Mouse (Mus musculus): Measurements from ENCODE around the gene Med22. TPM values are rescaled to one million over a fixed set of nuclear protein-coding genes. Genes with fewer than 3 reads are reported as not detected.

Gene Med22
- total RNA-seq, 2 experiments from 2014 or later = 14.4 to 17.2 TPM

DNA sequence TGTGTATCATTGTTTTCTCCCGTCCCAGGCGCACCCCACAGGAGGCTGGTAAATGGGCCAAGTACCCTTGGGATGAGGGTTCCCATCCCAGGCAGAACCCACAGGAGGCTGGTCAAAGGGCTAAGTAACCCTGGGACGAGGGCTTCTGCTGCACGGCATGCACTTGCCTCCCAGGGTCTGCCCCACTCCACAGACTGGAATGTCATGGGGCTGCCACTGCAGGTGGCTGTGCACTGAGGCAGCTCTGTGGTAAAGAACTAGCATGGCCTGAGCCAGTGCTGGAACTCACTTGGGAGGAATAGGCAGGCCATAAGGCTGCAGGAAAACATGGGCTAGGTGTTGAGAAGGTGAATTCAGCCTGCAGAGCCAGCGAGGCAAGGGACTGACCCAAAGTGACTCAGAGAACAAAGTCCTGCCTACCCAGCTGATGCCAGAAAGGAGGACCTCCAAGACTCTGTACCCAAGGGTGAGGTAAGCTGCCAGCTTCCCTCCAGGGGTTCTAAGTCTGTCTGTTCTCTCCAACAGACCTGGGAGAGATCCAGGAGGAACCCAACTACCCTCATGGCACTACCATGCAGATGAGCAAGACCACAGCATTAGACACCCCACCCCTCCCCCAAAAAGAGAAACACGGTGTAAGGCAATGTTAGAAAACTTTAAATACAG, 9.8 kb upstream of the Med22 start:
- no peak for DNase-seq
- intact Hi-C loops (cut with DNase I) = no loop called here

DNA sequence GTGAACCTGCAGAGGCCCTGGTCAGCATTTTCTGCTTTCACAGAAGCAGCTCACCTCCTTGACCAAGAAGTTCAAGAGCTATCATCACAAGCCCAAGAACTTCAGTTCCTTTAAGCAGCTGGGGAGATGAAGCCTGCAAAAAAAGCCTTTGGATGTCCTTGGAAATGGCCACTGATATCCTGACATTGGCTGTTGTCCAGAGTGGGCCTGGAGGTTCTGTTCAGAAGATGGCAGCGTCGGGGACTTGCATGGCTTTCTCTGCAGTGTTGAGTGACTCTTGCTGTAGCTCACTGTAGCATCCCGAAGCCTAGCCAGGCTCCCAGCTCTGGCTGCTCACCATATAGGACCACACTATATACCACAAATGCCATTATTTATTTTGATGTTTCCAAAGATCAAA, 9.2 kb upstream of the Med22 start:
- intact Hi-C loops (cut with DNase I) = no loop called here

DNA sequence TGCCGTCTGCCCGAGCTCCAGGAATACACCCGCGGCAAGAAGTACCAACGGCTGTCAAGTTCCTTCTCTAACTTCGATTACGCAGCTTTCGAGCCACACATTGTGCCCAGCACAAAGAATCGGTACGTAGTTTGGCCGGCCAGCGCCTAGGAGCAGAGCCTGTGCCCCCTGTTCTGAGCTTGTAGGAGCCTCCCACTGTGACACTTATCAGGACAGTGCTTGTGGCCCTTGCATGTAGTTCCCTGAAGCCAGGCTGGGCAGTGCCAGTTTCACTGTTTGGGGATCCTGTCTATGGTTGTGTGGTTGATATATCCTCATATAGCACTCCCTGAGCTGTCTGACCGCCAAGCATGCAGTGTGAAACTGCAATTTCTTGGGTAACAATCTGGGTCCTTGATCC, 6.3 kb upstream of the Med22 start:
- DNase-seq = no peak
- intact Hi-C loops (cut with DNase I) = no loop called here

More for the DNA sequence above, 9.2 kb upstream of the Med22 start:
- DNase-seq = no peak

DNA sequence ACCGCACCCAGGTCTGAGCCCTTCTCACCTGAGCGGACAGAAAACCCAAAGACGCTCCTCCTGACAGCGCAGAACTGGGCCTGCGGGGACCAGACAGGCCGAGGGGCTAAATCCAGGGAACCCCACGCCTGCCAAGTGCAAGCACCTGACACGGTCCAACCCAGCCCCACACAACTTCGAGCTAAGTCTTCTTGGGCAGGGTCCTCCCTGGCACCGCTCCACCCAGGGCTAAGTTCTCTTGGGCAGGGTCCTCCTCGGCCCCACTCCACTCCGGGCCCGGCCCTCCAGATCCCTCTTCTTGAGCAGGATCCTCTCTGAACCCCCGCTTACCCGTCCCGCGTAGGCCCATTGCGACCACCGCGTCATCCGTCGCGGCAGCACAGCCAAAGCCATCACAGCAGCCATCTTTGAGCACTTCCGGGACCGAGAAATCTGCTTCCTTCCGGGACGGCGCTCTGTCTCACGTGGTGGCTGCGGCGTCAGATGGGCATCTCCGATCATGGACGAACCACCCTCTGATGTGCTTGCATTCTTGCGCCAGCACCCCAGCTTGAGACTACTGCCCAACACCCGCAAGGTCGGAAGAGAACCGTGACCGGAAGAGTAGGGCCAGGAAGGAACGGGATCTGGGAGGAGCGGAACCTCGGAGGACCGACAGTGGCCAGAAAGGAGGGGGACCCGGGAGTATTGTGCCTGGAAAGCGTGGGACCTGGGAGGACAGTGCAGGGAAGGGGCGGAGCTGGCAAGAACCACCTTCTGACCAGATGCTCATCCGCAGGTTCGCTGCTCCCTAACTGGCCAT, 5.7 kb upstream of the Med22 start, which contains the start of the genes Surf2 and Surf1:
TSS of gene Surf2 (plus strand) at position 441 of the 802 bp plus-strand sequence.
TSS of gene Surf1 (minus strand) at position 604 of the 802 bp plus-strand sequence.
- intact Hi-C loops (cut with DNase I) = no loop called here
- peak; percentile 61 to 73 for DNase-seq

DNA sequence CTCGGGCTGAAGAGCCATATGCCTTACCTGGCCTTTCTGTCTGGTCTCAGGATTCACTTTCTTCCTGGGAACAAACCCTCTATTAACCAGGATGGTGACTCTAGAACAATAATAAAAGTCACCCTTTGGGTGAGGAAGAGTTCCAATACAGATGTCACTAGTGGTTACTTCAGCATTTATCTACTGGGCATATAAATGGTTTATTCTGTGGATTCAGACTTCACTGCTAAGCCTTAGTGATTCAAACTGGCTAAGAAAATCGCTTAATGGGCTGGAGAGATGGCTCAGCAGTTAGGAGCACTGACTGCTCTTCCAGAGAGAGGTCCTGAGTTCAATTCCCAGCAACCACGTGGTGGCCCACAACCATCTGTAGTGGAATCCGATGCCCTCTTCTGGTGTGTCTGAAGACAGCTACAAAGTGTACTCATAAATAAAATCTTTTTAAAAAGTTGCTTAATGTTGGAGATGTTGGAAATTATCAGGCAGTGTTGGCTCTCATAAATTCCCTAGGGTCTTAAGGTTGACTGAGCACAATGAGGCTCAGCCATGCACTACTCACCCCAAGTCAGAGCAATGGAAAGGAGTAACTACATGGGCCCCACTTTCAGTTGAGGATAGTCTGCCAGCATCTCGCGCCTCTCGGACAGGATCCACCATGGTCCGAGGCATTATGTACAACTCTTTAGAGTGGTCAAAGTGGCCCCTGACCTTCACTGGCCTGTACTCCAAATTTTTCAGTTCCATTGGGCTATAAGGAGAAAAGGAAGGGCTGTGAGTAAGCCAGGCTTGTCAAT, 3.9 kb upstream of the Med22 start:
- DNase-seq = peak in 1 of 2 experiments; percentile 1
- intact Hi-C loops (cut with DNase I) = no loop called here

DNA sequence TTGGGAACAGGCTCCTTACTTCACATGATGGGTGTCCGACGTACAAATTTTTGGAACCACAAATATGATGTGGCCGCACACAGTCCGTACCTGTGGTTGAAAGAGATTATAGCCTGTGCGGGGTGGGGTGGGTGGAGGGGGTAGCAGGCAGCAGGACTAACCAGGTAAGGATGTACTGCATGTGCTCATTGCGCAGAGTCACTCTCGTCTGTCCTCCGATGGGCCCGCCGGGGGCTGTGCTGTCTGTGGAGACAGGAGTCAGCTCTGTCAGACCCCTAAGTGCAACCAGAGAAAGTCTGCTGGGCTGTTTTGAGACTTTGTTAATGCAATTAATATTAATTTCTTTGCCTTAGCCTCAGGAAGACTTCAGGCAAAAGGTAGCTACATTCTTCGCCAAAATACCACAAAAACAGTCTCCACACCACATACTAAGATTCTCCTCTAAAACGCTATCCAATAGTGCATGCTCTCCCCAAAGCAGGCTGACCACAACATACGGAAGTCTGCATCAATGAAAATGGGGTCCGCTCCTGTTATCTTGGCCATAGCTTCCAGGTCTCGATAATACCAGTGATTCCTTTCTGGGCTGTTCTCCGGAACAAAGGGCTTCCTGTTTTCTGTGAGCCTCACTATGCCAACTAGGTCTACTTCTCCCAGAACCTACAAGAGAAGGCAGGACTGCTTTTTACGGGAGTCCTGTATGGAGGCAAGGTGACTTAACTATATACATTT, 3.1 kb upstream of the Med22 start:
- no peak for DNase-seq
- intact Hi-C loops (cut with DNase I) = no loop called here

DNA sequence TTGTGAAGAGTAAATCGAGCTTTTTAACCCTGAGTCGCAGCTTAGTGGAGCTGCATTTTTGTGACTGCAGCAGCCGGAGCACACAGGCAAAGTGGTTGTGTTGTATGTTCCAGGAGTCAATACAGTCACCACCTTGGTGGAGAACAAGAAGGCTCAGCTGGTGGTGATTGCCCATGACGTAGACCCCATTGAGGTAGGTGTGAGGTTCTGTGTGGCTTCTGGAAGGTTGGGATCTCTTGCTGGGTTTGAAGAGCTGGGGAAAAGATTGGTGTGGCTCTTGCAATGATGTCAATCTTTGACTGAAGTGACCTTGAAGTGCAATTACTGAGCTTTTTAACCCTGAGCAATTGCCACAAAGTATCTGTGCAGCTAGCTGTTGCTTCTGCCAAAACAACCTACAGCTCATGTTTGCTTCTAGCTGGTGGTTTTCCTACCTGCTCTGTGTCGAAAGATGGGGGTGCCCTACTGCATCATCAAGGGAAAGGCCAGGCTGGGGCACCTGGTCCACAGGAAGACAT, 1.8 kb upstream of the Med22 start:
- DNase-seq = no peak
- intact Hi-C loops (cut with DNase I) = no loop called here

DNA sequence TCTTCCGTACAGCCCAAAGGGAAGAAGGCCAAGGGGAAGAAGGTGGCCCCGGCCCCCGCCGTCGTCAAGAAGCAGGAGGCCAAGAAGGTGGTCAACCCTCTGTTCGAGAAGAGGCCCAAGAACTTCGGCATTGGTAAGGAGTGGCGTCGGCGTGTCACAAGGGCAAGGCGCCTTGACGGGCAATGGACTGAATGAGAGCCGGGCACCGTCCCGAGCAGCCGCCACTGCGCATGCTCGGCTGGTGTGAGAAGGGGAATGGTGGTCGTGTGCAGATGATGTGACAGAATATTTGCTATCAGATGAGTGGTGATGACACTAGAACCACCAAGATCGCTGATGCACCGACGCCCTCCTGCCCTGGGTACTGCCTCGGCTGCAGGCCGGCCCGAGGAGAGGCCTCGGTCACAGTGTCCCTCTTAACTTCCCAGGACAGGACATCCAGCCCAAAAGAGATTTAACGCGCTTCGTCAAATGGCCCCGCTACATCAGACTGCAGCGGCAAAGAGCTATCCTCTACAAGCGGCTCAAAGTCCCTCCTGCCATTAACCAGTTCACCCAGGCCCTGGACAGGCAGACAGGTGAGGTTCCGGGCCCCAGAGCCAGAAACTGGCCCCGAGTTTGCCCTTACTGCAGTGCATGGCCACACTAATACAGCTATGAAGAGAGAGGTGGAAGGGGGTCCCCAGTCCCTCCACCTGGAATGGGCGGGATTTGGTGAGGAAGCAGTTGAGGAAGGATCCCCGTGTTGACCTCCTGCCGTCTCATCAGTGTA, 703 bp upstream of the Med22 start:
- intact Hi-C loops (cut with DNase I) = no loop called here

DNA sequence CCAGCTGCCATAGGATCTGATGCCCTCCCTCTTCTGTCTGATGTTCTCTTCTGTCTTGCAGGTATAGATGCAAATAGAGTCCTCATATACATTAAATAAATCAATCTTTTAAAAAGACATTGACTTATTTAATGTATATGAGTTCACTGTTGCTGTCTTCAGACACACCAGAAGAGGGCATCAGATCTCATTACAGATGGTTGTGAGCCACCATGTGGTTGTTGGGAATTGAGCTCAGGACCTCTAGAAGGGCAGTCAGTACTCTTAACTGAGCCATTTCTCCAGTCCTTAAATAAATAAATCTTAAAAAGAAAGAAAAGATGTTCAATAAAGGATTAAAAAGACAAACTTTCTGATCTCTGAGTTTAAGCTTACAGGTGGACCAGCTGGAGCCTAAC, 1.1 kb downstream of the Med22 start:
- intact Hi-C loops (cut with DNase I) = loop anchor here (10.0 kb wide), 1 partner anchor 265 kb away; no protein-coding TSS in a partner anchor
- no peak for DNase-seq

More for the DNA sequence above, 703 bp upstream of the Med22 start:
- DNase-seq = no peak

DNA sequence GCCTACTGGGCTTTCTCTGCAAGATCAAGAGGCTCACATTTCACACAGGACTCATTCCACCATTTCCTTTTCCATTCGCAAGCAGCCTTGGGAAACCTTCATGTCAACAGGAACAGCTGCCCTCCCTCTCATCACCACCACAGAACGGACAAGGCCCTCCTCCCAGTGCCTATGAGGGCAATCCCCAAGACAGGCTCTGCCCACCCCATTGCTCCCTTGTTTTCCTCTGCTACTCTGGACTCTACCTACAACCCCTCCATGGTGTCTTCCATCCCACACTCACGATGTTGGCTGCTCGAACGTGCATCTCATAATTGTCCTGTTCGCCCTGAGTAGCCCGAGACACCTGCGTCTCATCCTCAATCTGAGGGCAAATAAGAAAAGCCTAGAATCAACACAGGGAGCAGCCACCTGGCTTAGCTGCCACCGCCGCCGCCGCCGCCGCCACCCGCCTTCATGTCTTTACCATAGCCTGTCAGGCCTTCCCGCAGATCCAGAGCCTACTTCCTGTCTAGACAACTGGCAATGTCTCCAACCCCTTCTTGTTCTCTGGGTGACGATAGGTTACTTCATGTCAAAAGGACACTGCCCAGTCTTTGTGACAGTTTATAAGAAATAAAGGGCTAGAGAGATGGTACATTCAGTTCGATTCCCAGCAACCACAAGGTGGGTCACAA, 1.6 kb downstream of the Med22 start:
- intact Hi-C loops (cut with DNase I) = loop anchor here (10.0 kb wide), 1 partner anchor 264 kb away; no protein-coding TSS in a partner anchor

DNA sequence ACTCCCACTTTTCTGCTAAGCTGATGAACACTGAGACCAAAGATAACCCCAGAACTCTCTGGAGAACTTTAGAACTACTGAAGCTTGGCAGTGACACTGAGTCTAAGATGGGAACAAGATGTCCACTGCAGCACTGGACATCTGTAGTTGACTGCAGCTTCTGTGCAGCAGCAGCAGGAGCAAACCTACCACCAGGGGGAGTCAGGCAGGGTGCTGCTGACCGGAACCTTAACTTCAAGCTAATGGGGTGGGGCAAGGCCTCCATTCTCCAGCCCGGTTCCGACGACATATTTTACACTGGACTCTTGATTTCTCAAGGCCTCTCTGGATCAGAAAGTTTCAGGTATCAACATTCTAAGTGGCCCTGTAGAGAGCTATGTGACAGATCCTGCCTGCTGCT, 3.4 kb downstream of the Med22 start:
- intact Hi-C loops (cut with DNase I) = loop anchor here (10.0 kb wide), 1 partner anchor 262 kb away; no protein-coding TSS in a partner anchor
- DNase-seq = peak in 1 of 2 experiments; percentile 30

More for the DNA sequence above, 1.6 kb downstream of the Med22 start:
- DNase-seq = no peak

DNA sequence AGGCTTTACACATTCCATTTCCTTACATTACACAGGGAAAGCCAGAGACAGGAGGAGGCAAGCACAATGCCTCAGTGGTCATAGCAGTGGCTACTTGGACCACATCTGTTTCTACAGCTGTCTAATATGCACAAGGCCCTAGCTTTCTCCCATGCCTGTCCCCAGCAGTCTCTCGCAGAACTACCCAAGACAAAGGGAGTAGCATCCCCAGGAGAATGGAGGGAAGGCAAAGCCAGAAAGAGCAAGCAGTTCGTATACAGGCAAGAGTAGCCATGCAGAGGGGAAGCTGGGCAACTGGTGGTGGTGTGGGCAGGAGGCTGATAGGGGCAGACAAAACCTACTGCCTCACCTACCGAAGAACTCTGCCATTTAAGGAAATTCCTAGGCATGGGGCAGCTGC, 4.0 kb downstream of the Med22 start:
- intact Hi-C loops (cut with DNase I) = loop anchor here (10.0 kb wide), 1 partner anchor 262 kb away; no protein-coding TSS in a partner anchor
- no peak for DNase-seq

DNA sequence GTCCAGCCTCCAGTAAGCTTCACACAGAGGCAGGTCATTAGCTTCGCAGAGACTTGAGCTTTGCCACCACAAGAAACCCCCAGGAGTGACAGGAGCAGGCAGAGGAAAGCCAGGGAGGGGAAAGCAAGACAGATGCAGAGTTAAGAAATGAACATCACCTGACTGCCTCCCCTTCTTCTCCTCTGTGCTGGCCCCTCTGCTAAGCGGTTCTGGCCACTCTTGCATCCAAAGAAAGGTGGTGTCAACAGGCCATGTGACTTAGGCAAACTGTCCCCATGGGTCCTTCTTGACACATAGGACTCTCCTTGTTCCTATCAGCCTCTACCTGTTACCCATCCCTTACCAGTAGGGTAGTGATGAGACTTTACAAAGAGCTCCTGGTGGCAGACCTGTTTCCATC, 4.5 kb downstream of the Med22 start:
- intact Hi-C loops (cut with DNase I) = loop anchor here (10.0 kb wide), 1 partner anchor 261 kb away; no protein-coding TSS in a partner anchor
- no peak for DNase-seq

DNA sequence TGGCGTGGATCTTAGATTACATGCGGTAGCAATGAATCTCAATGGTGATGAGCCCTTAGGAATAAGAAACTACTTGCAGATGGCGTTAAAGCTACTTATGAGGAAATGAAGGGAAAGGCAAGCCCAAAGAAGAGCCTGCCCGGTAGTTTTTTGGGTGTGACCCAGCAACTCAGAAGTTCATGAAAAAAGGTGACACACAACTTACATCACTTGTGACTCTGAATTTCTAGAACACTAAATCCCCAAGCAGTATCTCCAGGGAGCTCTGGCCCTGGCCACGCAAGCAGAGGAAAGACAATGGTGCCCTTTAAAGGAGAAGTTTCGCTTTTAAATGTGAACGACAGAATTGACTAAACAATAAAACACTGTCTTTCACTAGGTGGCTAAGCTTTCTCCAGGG, 7.2 kb downstream of the Med22 start:
- intact Hi-C loops (cut with DNase I) = loop anchor here (5.0 to 10.0 kb wide), 2 partner anchors 259 to 456 kb away; partner anchors contain the start of gene Sec16a
- DNase-seq = no peak

DNA sequence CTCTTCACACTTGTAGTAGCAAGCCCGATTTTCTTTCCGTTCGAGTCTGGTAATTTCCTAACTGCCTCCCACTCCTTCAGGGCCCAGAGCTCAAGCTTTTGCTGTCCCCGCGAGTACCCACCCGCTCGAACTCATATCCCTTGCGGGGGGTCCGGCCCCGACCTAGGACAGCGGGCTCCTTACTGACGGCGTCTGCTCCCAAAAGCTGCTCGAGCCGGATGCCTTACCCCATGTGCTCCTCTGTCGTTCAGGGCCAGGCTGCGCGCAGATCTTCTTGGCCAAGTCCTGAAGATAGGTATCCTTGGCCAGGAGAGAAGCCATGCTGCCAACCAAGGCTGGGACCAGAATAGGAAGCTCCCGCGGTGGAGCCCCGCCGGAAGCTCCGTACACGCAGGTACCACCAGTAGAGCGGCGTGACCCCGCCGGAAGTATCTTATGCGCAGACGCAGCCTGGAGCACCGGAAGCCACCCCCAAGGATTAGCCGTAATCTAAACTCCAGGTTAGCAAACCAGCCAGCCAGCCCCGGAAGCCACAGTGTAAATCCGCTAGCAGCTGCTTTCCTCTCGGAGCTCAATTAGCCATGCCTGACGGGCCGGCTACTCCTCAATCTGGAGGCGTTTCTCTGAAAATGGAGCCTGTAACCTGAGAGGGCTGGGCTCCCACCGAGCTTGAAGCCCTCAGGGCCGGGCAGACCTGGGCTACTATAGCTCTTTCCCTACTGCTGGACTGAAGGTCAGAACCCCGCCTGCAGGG, 7.8 kb downstream of the Med22 start, which contains the start of gene Surf6:
TSS of gene Surf6 (minus strand) at position 413 of the 754 bp plus-strand sequence.
- intact Hi-C loops (cut with DNase I) = loop anchor here (5.0 to 10.0 kb wide), 2 partner anchors 258 to 455 kb away; partner anchors contain the start of gene Sec16a
- peak; percentile 85 to 90 for DNase-seq

DNA sequence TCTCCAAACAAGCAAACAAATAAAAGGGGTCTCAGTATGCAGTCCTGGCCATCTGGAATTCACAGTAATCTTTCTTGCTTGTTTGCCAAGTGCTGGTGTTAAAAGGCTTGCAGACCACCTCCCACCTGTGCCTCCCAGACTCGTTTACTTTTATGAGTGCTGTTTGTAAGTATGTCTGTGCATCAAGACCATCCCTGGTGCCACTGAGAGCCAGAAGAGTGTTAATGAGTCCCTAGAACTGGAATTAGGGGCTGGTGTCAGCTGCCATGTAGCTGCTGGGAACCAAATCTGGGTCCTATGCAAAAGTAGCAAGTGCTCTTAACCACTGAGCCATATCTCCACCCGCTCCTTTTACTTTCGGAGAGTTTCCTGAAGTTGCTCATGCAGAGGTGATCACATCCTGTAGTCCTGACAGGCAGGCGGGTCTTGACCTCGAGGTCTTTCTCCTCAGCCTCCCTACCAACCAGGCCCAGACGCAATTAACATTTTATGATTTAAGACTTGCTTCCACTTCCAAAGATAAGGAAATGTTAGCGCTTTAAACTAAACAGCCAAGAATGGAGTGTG, 8.6 kb downstream of the Med22 start:
- no peak for DNase-seq
- intact Hi-C loops (cut with DNase I) = loop anchor here (5.0 to 10.0 kb wide), 2 partner anchors 257 to 455 kb away; partner anchors contain the start of gene Sec16a

DNA sequence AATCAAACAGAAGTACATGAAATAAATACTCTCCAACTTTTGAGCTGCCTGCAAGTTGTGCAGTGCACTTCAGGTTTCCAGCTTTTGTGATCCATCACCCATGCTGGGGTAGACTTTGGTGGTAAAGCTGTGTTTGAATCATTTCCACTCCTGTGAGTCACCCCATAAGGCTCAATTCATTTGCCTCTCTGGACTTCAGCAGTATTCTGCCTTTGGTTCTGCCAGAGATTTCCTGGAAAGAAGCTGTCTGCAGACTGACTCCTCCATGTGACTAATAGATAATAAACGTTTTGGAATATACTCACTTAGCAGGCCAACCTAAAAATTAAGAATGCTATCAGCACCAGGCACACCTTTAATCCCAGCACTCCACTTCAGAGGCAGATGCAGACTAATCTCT, 9.7 kb downstream of the Med22 start:
- intact Hi-C loops (cut with DNase I) = loop anchor here (5.0 to 10.0 kb wide), 2 partner anchors 256 to 453 kb away; partner anchors contain the start of gene Sec16a
- no peak for DNase-seq
